Mouse (Mus musculus): ENCODE measurements around the gene Lmx1a. TPM values are rescaled to one million over a fixed set of nuclear protein-coding genes. Genes with fewer than 3 reads are reported as not detected.

Gene Lmx1a
- polyA plus RNA-seq (2014; fragmentation: Illumina TruSeq; extraction: RNeasy Lipid Tissue Mini Kit (QIAGEN cat#74804); ENCODE audit: low read depth, low replicate concordance) = not detected

GRCm38 (mm10) chr1:167689232-167689261 is at the start of gene Lmx1a:
Gene Lmx1a, plus strand, starts transcription at chr1:167689237.

Other genes with a start within 250 kb of the Lmx1a start
- 0.46 TPM for gene Lrrc52, start 222.5 kb upstream of the Lmx1a start, polyA plus RNA-seq (2014; fragmentation: Illumina TruSeq; extraction: RNeasy Lipid Tissue Mini Kit (QIAGEN cat#74804); ENCODE audit: low read depth, low replicate concordance)
- 8.1 TPM for gene Rxrg, start 90.9 kb upstream of the Lmx1a start, polyA plus RNA-seq (2014; fragmentation: Illumina TruSeq; extraction: RNeasy Lipid Tissue Mini Kit (QIAGEN cat#74804); ENCODE audit: low read depth, low replicate concordance)